Comparison of ENCODE assay signal across 8 mouse cellular contexts in the genomic region with DNA sequence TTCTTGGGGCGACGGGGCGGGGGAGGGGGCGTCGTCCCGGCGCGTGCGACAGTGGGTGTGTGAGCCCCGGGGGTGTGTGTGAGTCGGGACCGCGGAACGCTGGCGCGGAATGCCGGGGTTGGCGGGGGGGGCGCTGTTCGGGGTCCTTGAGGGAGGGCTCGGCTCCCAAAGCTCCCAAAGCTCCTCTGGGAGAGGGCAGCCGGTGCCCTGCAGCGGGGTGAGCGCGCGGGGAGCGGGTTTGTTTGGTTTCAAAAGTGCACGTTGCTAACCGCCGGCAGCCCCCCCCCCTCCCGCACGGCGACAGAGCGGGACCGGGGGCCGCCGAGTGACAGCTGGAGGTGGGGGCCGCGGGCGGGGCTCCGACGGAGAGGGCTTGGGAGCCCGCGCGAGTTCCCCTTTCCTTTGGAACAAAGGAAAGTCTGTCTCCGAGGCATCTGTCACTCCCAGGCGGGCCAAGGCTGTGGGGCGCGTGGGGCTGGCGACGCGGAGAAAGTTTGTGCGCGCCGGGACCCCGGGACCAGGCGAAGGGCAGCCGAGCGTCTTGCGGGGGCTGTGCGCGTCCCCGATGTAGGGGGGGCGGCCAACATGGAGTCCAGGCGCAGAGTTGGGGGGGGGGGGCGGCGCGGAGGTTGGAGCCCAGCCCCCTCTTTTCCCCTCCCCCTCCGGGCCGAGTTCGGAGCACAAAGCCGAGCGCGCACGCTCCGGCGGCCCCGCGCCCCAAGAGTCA. TPM values are rescaled to one million over a fixed set of nuclear protein-coding genes. Genes with fewer than 3 reads are reported as not detected.
DNase-seq lines count a peak whose midpoint lies in the region; ATAC-seq lines count a peak whose summit lies in the region.

No protein-coding gene starts in this region.

- H3K27me3 ChIP-seq in liver, embryonic 13.5 days: no peaks in the 10 kb centered on the region
- peaks cover 27% of the 10 kb centered on the region for H3K27me3 ChIP-seq in neural tube, embryonic 15.5 days (replicated peaks)

- under 1% methylated on average over 72 of the region's 79 CpGs for WGBS in liver, embryonic 13.5 days (ENCODE audit: insufficient replicate concordance)
- WGBS in neural tube, embryonic 15.5 days: 1% methylated on average over 47 of the region's 79 CpGs

- peaks cover 29% of the 10 kb centered on the region for H3K36me3 ChIP-seq in liver, embryonic 13.5 days
- no peaks in the 10 kb centered on the region for H3K36me3 ChIP-seq in neural tube, embryonic 15.5 days

- H3K4me2 ChIP-seq in liver, embryonic 13.5 days: peak overlapping the region; percentile 96
- H3K4me2 ChIP-seq in neural tube, embryonic 15.5 days: peak overlapping the region; percentile 98

- H3K4me1 ChIP-seq in liver, embryonic 13.5 days (replicated peaks): peaks cover 59% of the 10 kb centered on the region
- H3K4me1 ChIP-seq in neural tube, embryonic 15.5 days: peaks cover 53% of the 10 kb centered on the region

- peak; percentile 54 for DNase-seq in gastrocnemius, postnatal 10 days
- DNase-seq in gastrocnemius, adult 8-10 months (ENCODE audit: low spot score in 2 of 2): no peak
- peak; percentile 83 for DNase-seq in embryo, embryonic 11 days
- DNase-seq in heart, postnatal 4 days: peak; percentile 62
- DNase-seq in liver, embryonic 13.5 days: peak; percentile 11
- no peak for DNase-seq in frontal cortex, postnatal 25 days (ENCODE audit: low spot score in 2 of 2)

- H3K9ac ChIP-seq in liver, embryonic 13.5 days: peak overlapping the region; percentile 82
- H3K9ac ChIP-seq in neural tube, embryonic 15.5 days (replicated peaks): peak overlapping the region; percentile 56

- H3K4me3 ChIP-seq in liver, embryonic 13.5 days (replicated peaks): peak overlapping the region; percentile 77
- peak overlapping the region; percentile 60 for H3K4me3 ChIP-seq in neural tube, embryonic 15.5 days (replicated peaks)

- peak overlapping the region; percentile 71 for H3K27ac ChIP-seq in liver, embryonic 13.5 days
- peak overlapping the region; percentile 80 for H3K27ac ChIP-seq in neural tube, embryonic 15.5 days (replicated peaks)

- H3K9me3 ChIP-seq in liver, embryonic 13.5 days (replicated peaks): no peaks in the 10 kb centered on the region
- no peaks in the 10 kb centered on the region for H3K9me3 ChIP-seq in neural tube, embryonic 15.5 days (replicated peaks)

- ATAC-seq in CD4-positive, CD25-positive, alpha-beta regulatory T cell, adult 4 months: peak; percentile 4
- ATAC-seq in liver, embryonic 13.5 days (ENCODE audit: low read depth): peak; percentile 32
- ATAC-seq in neural tube, embryonic 15.5 days (ENCODE audit: low FRiP score): 0 out of 2 replicates have a peak, but pooled peaks have one; percentile 26

RNA-seq across cellular contexts. Expression of gene Tgif2, which starts 0.7 kb away (rescaled TPM):
- total RNA-seq in gastrocnemius, postnatal 10 days (2021): 1 to 10 TPM; 5.4 to 8.4 TPM
- under 1 TPM in 3 of 4 experiments, not detected in 1; 0.16 to 0.38 (median 0.17) TPM for total RNA-seq in gastrocnemius, adult 8-10 months (2022)
- polyA plus RNA-seq in CD4-positive, CD25-positive, alpha-beta regulatory T cell, adult 4 months (2017; shearing (Covaris generic)): 10 to 100 TPM; 10.4 to 14.6 TPM
- total RNA-seq in heart, postnatal 4 days (2021): 10 to 100 TPM; 18.2 to 19.3 TPM
- 7.2 and 9.0 TPM in 2 replicates for polyA plus RNA-seq in liver, embryonic 13.5 days (2015; fragmentation: Nextera tagmentation; extraction: Ambion mirVana)
- 10.3 and 16.5 TPM in 2 replicates for polyA plus RNA-seq in neural tube, embryonic 15.5 days (2015; fragmentation: Nextera tagmentation; extraction: Ambion mirVana)

RNA-seq across cellular contexts. Expression of gene 4930518I15Rik, which starts 17.3 kb away (rescaled TPM):
- 1 to 10 TPM in 1 of 2 experiments, under 1 TPM in 1; 0.54 to 1.6 TPM for total RNA-seq in gastrocnemius, postnatal 10 days (2021)
- under 1 TPM; 0.22 to 0.86 (median 0.40) TPM for total RNA-seq in gastrocnemius, adult 8-10 months (2022)
- 10 to 100 TPM; 25.0 to 27.3 TPM for polyA plus RNA-seq in CD4-positive, CD25-positive, alpha-beta regulatory T cell, adult 4 months (2017; shearing (Covaris generic))
- total RNA-seq in heart, postnatal 4 days (2021): 1 to 10 TPM; 1.3 to 2.0 TPM
- polyA plus RNA-seq in liver, embryonic 13.5 days (2015; fragmentation: Nextera tagmentation; extraction: Ambion mirVana): 1.6 and 2.0 TPM in 2 replicates
- 7.6 and 8.9 TPM in 2 replicates for polyA plus RNA-seq in neural tube, embryonic 15.5 days (2015; fragmentation: Nextera tagmentation; extraction: Ambion mirVana)

RNA-seq across cellular contexts. Expression of gene Rab5if, which starts 22.5 kb away (rescaled TPM):
- total RNA-seq in gastrocnemius, postnatal 10 days (2021): 10 to 100 TPM; 75.3 to 79.5 TPM
- 10 to 100 TPM; 84.3 to 97.1 (median 88.1) TPM for total RNA-seq in gastrocnemius, adult 8-10 months (2022)
- polyA plus RNA-seq in CD4-positive, CD25-positive, alpha-beta regulatory T cell, adult 4 months (2017; shearing (Covaris generic)): 1 to 10 TPM; 5.1 to 5.4 TPM
- total RNA-seq in heart, postnatal 4 days (2021): 100 to 1,000 TPM; 136 to 142 TPM
- 204 and 210 TPM in 2 replicates for polyA plus RNA-seq in liver, embryonic 13.5 days (2015; fragmentation: Nextera tagmentation; extraction: Ambion mirVana)
- 152 TPM in 2 replicates for polyA plus RNA-seq in neural tube, embryonic 15.5 days (2015; fragmentation: Nextera tagmentation; extraction: Ambion mirVana)

RNA-seq across cellular contexts. Expression of gene Sla2, which starts 46.5 kb away (rescaled TPM):
- not detected for total RNA-seq in gastrocnemius, postnatal 10 days (2021)
- total RNA-seq in gastrocnemius, adult 8-10 months (2022): not detected
- 10 to 100 TPM; 68.5 to 86.7 TPM for polyA plus RNA-seq in CD4-positive, CD25-positive, alpha-beta regulatory T cell, adult 4 months (2017; shearing (Covaris generic))
- not detected for total RNA-seq in heart, postnatal 4 days (2021)
- 3.1 and 3.3 TPM in 2 replicates for polyA plus RNA-seq in liver, embryonic 13.5 days (2015; fragmentation: Nextera tagmentation; extraction: Ambion mirVana)
- polyA plus RNA-seq in neural tube, embryonic 15.5 days (2015; fragmentation: Nextera tagmentation; extraction: Ambion mirVana): 0.22 and 7.3 TPM in 2 replicates

Comparison
In these comparisons a context has a peak if more than half of its experiments do, and no peak if none do; other contexts are left out.
1. DNase-seq: peak in gastrocnemius, postnatal 10 days (single experiment), embryo, embryonic 11 days (single experiment), heart, postnatal 4 days (single experiment) and liver, embryonic 13.5 days (single experiment); none in gastrocnemius, adult 8-10 months (0 of 2) and frontal cortex, postnatal 25 days (0 of 2).
2. RNA of gene Tgif2, which starts 0.7 kb away (total RNA-seq): 18.2 to 19.3 TPM in heart, postnatal 4 days and 5.4 to 8.4 TPM in gastrocnemius, postnatal 10 days; 0.16 to 0.38 TPM in gastrocnemius, adult 8-10 months; every median in the first group is over 4 times any median in the second.
3. Peak in every context shown above with its lines, with median percentiles within 50 percentile points of each other: ATAC-seq.